Mouse (Mus musculus): ENCODE results near the gene Sav1. TPM values are rescaled to one million over a fixed set of nuclear protein-coding genes. Genes with fewer than 3 reads are reported as not detected.

The Sav1 gene
- polyA plus RNA-seq, 1 experiment from 2014 or later = 2.7 TPM

- 53% methylated on average over 4 of the region's 4 CpGs for WGBS
- H3K36me3 ChIP-seq = peaks cover 23% of the 10 kb centered on the region
Observed at GRCm38 (mm10) chr12:69985546-69985945, 1.3 kb downstream of the Sav1 start.

GRCm38 (mm10) chr12:69982874-69983273 lies 3.9 kb downstream of the Sav1 start:
- H3K4me1 ChIP-seq (replicated peaks) = peaks cover 24% of the 10 kb centered on the region
- H3K27me3 ChIP-seq = no peaks in the 10 kb centered on the region
- no peak overlapping the region for H3K4me2 ChIP-seq
- H3K9ac ChIP-seq = no peak overlapping the region
- no peak overlapping the region for H3K4me3 ChIP-seq
- 71% methylated on average over 5 of the region's 5 CpGs for WGBS
- H3K36me3 ChIP-seq = peaks cover 26% of the 10 kb centered on the region
- ATAC-seq (ENCODE audit: low FRiP score) = no peak
- no peaks in the 10 kb centered on the region for H3K9me3 ChIP-seq
- H3K27ac ChIP-seq = no peak overlapping the region

More at GRCm38 (mm10) chr12:69985546-69985945, 1.3 kb downstream of the Sav1 start:
- no peaks in the 10 kb centered on the region for H3K27me3 ChIP-seq
- peaks cover 21% of the 10 kb centered on the region for H3K4me1 ChIP-seq (replicated peaks)
- H3K4me2 ChIP-seq = peak overlapping the region; percentile 70
- ATAC-seq (ENCODE audit: low FRiP score) = no peak
- H3K4me3 ChIP-seq = peak overlapping the region; percentile 90
- no peak overlapping the region for H3K27ac ChIP-seq
- H3K9me3 ChIP-seq = no peaks in the 10 kb centered on the region
- peak overlapping the region; percentile 93; the same call in 1 of the 2 replicates for H3K9ac ChIP-seq

GRCm38 (mm10) chr12:69977376-69977998 lies 9.3 kb downstream of the Sav1 start:
- no peaks in the 10 kb centered on the region for H3K27me3 ChIP-seq
- WGBS = 62% methylated on average over 9 of the region's 9 CpGs
- H3K4me1 ChIP-seq (replicated peaks) = peaks cover 15% of the 10 kb centered on the region
- H3K9ac ChIP-seq = no peak overlapping the region
- no peak for ATAC-seq (ENCODE audit: low FRiP score)
- no peak overlapping the region for H3K4me3 ChIP-seq
- H3K9me3 ChIP-seq = no peaks in the 10 kb centered on the region
- H3K27ac ChIP-seq = no peak overlapping the region
- no peak overlapping the region for H3K4me2 ChIP-seq
- peaks cover 13% of the 10 kb centered on the region for H3K36me3 ChIP-seq

- H3K9ac ChIP-seq = no peak overlapping the region
- no peak overlapping the region for H3K4me3 ChIP-seq
- no peak overlapping the region for H3K4me2 ChIP-seq
- H3K27me3 ChIP-seq = no peaks in the 10 kb centered on the region
- peaks cover 15% of the 10 kb centered on the region for H3K4me1 ChIP-seq (replicated peaks)
- H3K36me3 ChIP-seq = peaks cover 10% of the 10 kb centered on the region
- no peaks in the 10 kb centered on the region for H3K9me3 ChIP-seq
- ATAC-seq (ENCODE audit: low FRiP score) = no peak
- WGBS = 93% methylated on average over 6 of the region's 6 CpGs
- H3K27ac ChIP-seq = no peak overlapping the region
Observed at GRCm38 (mm10) chr12:69976688-69977087, 10.1 kb downstream of the Sav1 start.

- Histone ChIP-seq H3K4me3 (no peak overlapping the region), H3K4me1 (replicated peaks) (peaks cover 15% of the 10 kb centered on the region), H3K27me3 (no peaks in the 10 kb centered on the region), H3K36me3 (peaks cover 34% of the 10 kb centered on the region), H3K4me2 (no peak overlapping the region), H3K27ac (no peak overlapping the region), H3K9me3 (no peaks in the 10 kb centered on the region), H3K9ac (no peak overlapping the region)
- ATAC-seq (ENCODE audit: low FRiP score) = no peak
Observed at GRCm38 (mm10) chr12:69973666-69974065, 13.1 kb downstream of the Sav1 start.

- 73% methylated on average over 5 of the region's 5 CpGs for WGBS
- no peak for ATAC-seq (ENCODE audit: low FRiP score)
- Histone ChIP-seq H3K9me3 (no peaks in the 10 kb centered on the region), H3K4me2 (no peak overlapping the region), H3K27me3 (no peaks in the 10 kb centered on the region), H3K4me3 (no peak overlapping the region), H3K4me1 (replicated peaks) (no peaks in the 10 kb centered on the region), H3K27ac (no peak overlapping the region), H3K9ac (no peak overlapping the region), H3K36me3 (peaks cover 76% of the 10 kb centered on the region)
Observed at GRCm38 (mm10) chr12:69968154-69968553, 18.6 kb downstream of the Sav1 start.

GRCm38 (mm10) chr12:69967112-69967511 lies 19.7 kb downstream of the Sav1 start:
- Histone ChIP-seq H3K4me3 (no peak overlapping the region), H3K27me3 (no peaks in the 10 kb centered on the region), H3K4me1 (replicated peaks) (no peaks in the 10 kb centered on the region), H3K36me3 (peaks cover 82% of the 10 kb centered on the region), H3K9me3 (no peaks in the 10 kb centered on the region), H3K9ac (no peak overlapping the region), H3K4me2 (no peak overlapping the region), H3K27ac (no peak overlapping the region)
- WGBS = 90% methylated on average over 6 of the region's 6 CpGs
- ATAC-seq (ENCODE audit: low FRiP score) = no peak

- peaks cover 86% of the 10 kb centered on the region for H3K36me3 ChIP-seq
- no peak overlapping the region for H3K4me3 ChIP-seq
- no peak overlapping the region for H3K27ac ChIP-seq
- no peaks in the 10 kb centered on the region for H3K9me3 ChIP-seq
- no peak for ATAC-seq (ENCODE audit: low FRiP score)
- H3K4me2 ChIP-seq = no peak overlapping the region
- no peaks in the 10 kb centered on the region for H3K4me1 ChIP-seq (replicated peaks)
- no peak overlapping the region for H3K9ac ChIP-seq
- no peaks in the 10 kb centered on the region for H3K27me3 ChIP-seq
- 92% methylated on average over 5 of the region's 5 CpGs for WGBS
Observed at GRCm38 (mm10) chr12:69966071-69966470, 20.7 kb downstream of the Sav1 start.

- WGBS = 89% methylated on average over 3 of the region's 3 CpGs
- no peaks in the 10 kb centered on the region for H3K9me3 ChIP-seq
- no peak overlapping the region for H3K4me2 ChIP-seq
- H3K9ac ChIP-seq = no peak overlapping the region
- peaks cover 85% of the 10 kb centered on the region for H3K36me3 ChIP-seq
- ATAC-seq (ENCODE audit: low FRiP score) = no peak
- no peak overlapping the region for H3K4me3 ChIP-seq
- H3K4me1 ChIP-seq (replicated peaks) = no peaks in the 10 kb centered on the region
- H3K27ac ChIP-seq = no peak overlapping the region
- no peaks in the 10 kb centered on the region for H3K27me3 ChIP-seq
Observed at GRCm38 (mm10) chr12:69965644-69966043, 21.2 kb downstream of the Sav1 start.

- Histone ChIP-seq H3K36me3 (peaks cover 80% of the 10 kb centered on the region), H3K27me3 (no peaks in the 10 kb centered on the region)
- 93% methylated on average over 6 of the region's 6 CpGs for WGBS
Observed at GRCm38 (mm10) chr12:69963141-69963540, 23.7 kb downstream of the Sav1 start.

GRCm38 (mm10) chr12:69962468-69962867 lies 24.3 kb downstream of the Sav1 start:
- Histone ChIP-seq H3K27ac (no peak overlapping the region), H3K9me3 (no peaks in the 10 kb centered on the region), H3K36me3 (peaks cover 80% of the 10 kb centered on the region), H3K4me2 (no peak overlapping the region), H3K4me3 (no peak overlapping the region), H3K27me3 (no peaks in the 10 kb centered on the region), H3K4me1 (replicated peaks) (no peaks in the 10 kb centered on the region), H3K9ac (no peak overlapping the region)
- WGBS = 69% methylated on average over 4 of the region's 4 CpGs
- ATAC-seq (ENCODE audit: low FRiP score) = no peak

More at GRCm38 (mm10) chr12:69963141-69963540, 23.7 kb downstream of the Sav1 start:
- H3K9me3 ChIP-seq = no peaks in the 10 kb centered on the region
- no peak for ATAC-seq (ENCODE audit: low FRiP score)
- no peaks in the 10 kb centered on the region for H3K4me1 ChIP-seq (replicated peaks)
- H3K4me2 ChIP-seq = no peak overlapping the region
- H3K27ac ChIP-seq = no peak overlapping the region
- no peak overlapping the region for H3K9ac ChIP-seq
- no peak overlapping the region for H3K4me3 ChIP-seq

GRCm38 (mm10) chr12:69957378-69957777 lies 29.4 kb downstream of the Sav1 start:
- Histone ChIP-seq H3K9ac (no peak overlapping the region), H3K27me3 (no peaks in the 10 kb centered on the region), H3K27ac (no peak overlapping the region), H3K4me2 (no peak overlapping the region), H3K9me3 (no peaks in the 10 kb centered on the region), H3K4me1 (replicated peaks) (no peaks in the 10 kb centered on the region), H3K36me3 (peaks cover 68% of the 10 kb centered on the region), H3K4me3 (no peak overlapping the region)
- 94% methylated on average over 2 of the region's 2 CpGs for WGBS
- ATAC-seq (ENCODE audit: low FRiP score) = no peak

GRCm38 (mm10) chr12:69947502-69947901 lies 39.3 kb downstream of the Sav1 start:
- no peaks in the 10 kb centered on the region for H3K9me3 ChIP-seq
- 92% methylated on average over 3 of the region's 3 CpGs for WGBS

More at GRCm38 (mm10) chr12:69947502-69947901, 39.3 kb downstream of the Sav1 start:
- peaks cover 60% of the 10 kb centered on the region for H3K36me3 ChIP-seq
- H3K9ac ChIP-seq = no peak overlapping the region
- no peaks in the 10 kb centered on the region for H3K27me3 ChIP-seq
- no peak overlapping the region for H3K27ac ChIP-seq
- ATAC-seq (ENCODE audit: low FRiP score) = no peak
- H3K4me1 ChIP-seq (replicated peaks) = no peaks in the 10 kb centered on the region
- no peak overlapping the region for H3K4me3 ChIP-seq
- no peak overlapping the region for H3K4me2 ChIP-seq

Data from hindbrain, embryonic 13.5 days (tissue).